Mouse (Mus musculus) lung, postnatal 0 days (tissue): ENCODE results near the gene Shld2.

Experiments used
- CTCF ChIP-seq: IDR thresholded peaks from 2 replicates; pipeline ENCODE4 v1.5.1; 2016; ENCODE audit warnings: antibody characterized with exemption, mild to moderate bottlenecking
- EP300 ChIP-seq: IDR thresholded peaks from 2 replicates; pipeline ENCODE4 v1.6.1; 2016; ENCODE audit warnings: antibody characterized with exemption, mild to moderate bottlenecking, control low read depth

GRCm38 (mm10) chr14:34351660-34352059, 41.4 kb upstream of the Shld2 start:
- TF ChIP-seq EP300 (no peak), CTCF (no peak)
